Mouse (Mus musculus): ENCODE data around the gene Hexim1. TPM values are rescaled to one million over a fixed set of nuclear protein-coding genes. Genes with fewer than 3 reads are reported as not detected.
A peak's percentile ranks its signal among the peaks of the same experiment; 100 is the strongest.

Gene Hexim1
- polyA plus RNA-seq, 1 experiment from 2014 or later = 5.0 TPM

- peak overlapping the region; percentile 95 for H3K27ac ChIP-seq
- peak; percentile 93 for ATAC-seq (replicated peaks; ENCODE audit: low FRiP score)
- under 1% methylated on average over 58 of the region's 58 CpGs for WGBS
- peaks cover 35% of the 10 kb centered on the region for H3K4me1 ChIP-seq
- H3K9ac ChIP-seq = peak overlapping the region; percentile 88
- H3K4me2 ChIP-seq = peak overlapping the region; percentile 71
- no peaks in the 10 kb centered on the region for H3K27me3 ChIP-seq
- no peaks in the 10 kb centered on the region for H3K9me3 ChIP-seq (replicated peaks)
- H3K36me3 ChIP-seq = 0 out of 2 replicates have a peak, but pooled peaks cover 7% of the 10 kb centered on the region
- H3K4me3 ChIP-seq (replicated peaks) = peak overlapping the region; percentile 64
Observed at GRCm38 (mm10) chr11:103132576-103133455, 16.8 kb downstream of the Hexim1 start.

DNA sequence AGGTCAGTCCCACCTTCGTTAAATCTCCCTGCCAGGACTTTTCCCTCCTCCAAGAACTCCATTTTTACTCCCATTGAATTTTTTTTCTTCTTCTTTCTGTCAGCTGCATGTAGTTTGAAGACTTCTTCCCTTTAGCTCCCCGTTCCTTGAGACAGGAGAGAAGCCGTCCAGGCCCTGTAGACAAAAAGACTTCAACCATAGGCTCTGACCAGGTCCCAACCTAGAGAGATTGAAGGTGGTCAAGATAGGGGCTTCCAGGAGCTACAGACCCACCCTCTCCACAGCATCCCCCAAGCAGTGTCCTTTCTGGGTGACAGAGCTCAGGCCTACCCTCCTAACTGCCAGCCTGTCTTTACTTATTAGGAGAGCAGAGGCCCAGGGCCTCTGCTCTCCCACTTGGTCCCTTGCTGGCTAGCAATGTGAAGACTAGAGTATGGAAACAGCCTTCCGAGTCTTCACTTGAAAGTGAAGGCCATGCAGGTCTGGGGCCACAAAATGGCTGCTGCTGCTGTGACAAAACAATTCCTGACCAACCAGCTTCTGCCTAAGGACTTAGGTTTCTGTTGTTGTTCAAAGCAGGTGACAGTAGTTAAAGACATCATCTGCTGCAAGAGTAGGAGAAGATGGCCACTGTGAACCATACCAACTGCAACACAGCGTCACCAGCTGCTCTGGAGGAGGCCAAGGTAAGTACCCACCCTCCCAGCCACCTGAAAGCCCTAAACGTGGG lies 17.6 kb downstream of the Hexim1 start:
- H3K36me3 ChIP-seq = peaks cover 12% of the 10 kb centered on the region
- peaks cover 39% of the 10 kb centered on the region for H3K4me1 ChIP-seq
- H3K27me3 ChIP-seq = no peaks in the 10 kb centered on the region
- ATAC-seq (replicated peaks; ENCODE audit: low FRiP score) = no peak; the same call in 1 of the 2 replicates
- 56% methylated on average over 6 of the region's 6 CpGs for WGBS
- peak overlapping the region; percentile 81 for H3K27ac ChIP-seq
- peak overlapping the region; percentile 71 for H3K4me2 ChIP-seq
- peak overlapping the region; percentile 37 for H3K9ac ChIP-seq
- H3K9me3 ChIP-seq (replicated peaks) = no peaks in the 10 kb centered on the region
- H3K4me3 ChIP-seq (replicated peaks) = peak overlapping the region; percentile 64

- Histone ChIP-seq H3K27ac (peak overlapping the region; percentile 81; the same call in 1 of the 2 replicates), H3K4me3 (replicated peaks) (no peak overlapping the region), H3K4me1 (peaks cover 40% of the 10 kb centered on the region), H3K9ac (no peak overlapping the region), H3K27me3 (no peaks in the 10 kb centered on the region), H3K4me2 (peak overlapping the region; percentile 71; the same call in 1 of the 2 replicates), H3K9me3 (replicated peaks) (no peaks in the 10 kb centered on the region), H3K36me3 (peaks cover 16% of the 10 kb centered on the region)
- no peak for ATAC-seq (replicated peaks; ENCODE audit: low FRiP score)
- WGBS = 74% methylated on average over 3 of the region's 3 CpGs
Observed at GRCm38 (mm10) chr11:103134221-103134620, 18.2 kb downstream of the Hexim1 start.

GRCm38 (mm10) chr11:103136039-103136577 lies 20.1 kb downstream of the Hexim1 start:
- no peak overlapping the region for H3K9ac ChIP-seq
- no peak overlapping the region for H3K4me2 ChIP-seq
- H3K27ac ChIP-seq = no peak overlapping the region
- no peak overlapping the region for H3K4me3 ChIP-seq (replicated peaks)
- no peaks in the 10 kb centered on the region for H3K9me3 ChIP-seq (replicated peaks)
- no peak for ATAC-seq (replicated peaks; ENCODE audit: low FRiP score)
- no peaks in the 10 kb centered on the region for H3K27me3 ChIP-seq
- peaks cover 42% of the 10 kb centered on the region for H3K4me1 ChIP-seq
- 86% methylated on average over 8 of the region's 8 CpGs for WGBS
- peaks cover 18% of the 10 kb centered on the region for H3K36me3 ChIP-seq

DNA sequence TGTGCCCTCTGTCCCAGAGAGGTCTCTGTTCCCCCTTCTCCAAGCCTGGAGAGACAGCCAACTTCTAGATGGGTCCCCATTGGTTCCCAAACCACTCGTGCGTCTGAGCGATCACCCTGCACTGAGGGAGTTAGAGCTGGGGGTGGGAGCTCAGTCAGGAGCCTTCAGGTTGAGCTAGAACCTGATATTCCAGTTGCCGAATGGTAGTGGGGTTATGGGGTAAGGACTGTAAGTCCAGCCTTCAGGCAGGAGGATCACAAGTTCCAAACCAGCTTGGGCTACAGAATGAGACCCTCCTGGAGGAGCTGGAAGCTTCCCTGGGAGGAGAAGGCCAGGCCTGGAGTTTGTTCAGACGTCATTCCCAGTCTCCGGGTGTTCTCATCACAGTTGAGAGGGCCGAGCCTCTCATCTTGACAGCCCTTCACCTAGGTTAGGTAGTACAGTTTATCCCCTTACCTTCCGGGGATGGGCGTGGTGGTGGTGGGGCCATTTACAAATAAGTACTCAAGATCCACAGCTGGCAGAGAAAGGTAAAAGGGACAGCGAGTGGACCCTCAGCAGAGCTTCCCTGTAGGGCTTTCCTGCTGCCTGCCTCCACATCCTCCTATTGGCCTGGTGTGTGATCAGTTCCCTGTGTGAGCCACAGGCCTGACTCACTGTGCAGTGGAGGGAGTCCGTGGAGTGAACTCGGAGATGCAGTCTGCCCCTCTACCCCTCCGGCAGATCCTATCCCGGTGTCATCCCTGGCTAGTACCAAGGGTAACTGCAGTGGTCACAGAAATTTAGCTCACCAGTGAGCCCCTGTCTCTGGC lies 24.1 kb downstream of the Hexim1 start:
- ATAC-seq (replicated peaks; ENCODE audit: low FRiP score) = no peak
- no peak overlapping the region for H3K4me3 ChIP-seq (replicated peaks)
- H3K27me3 ChIP-seq = no peaks in the 10 kb centered on the region
- no peak overlapping the region for H3K4me2 ChIP-seq
- H3K9me3 ChIP-seq (replicated peaks) = no peaks in the 10 kb centered on the region
- H3K27ac ChIP-seq = peak overlapping the region; percentile 91
- H3K4me1 ChIP-seq = peaks cover 55% of the 10 kb centered on the region
- H3K36me3 ChIP-seq = peaks cover 18% of the 10 kb centered on the region
- H3K9ac ChIP-seq = no peak overlapping the region
- WGBS = 84% methylated on average over 14 of the region's 14 CpGs

DNA sequence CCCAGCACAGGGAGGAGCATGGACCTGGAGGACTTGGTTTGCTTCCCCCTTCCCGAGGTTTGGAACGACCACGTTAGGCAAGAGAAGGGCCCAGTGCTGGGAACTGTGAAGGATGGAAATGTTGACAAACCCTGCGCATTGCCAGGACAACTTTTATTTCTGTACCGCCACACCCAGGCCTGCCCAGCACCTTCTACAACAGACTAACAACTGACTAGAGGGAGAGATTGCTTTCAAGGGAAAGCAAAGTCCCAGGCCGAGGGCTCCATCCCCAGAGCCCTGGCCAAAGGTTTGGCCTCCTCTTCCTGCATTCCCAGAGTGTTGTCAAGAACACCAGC lies 24.7 kb downstream of the Hexim1 start:
- 47% methylated on average over 6 of the region's 6 CpGs for WGBS
- peaks cover 18% of the 10 kb centered on the region for H3K36me3 ChIP-seq

DNA sequence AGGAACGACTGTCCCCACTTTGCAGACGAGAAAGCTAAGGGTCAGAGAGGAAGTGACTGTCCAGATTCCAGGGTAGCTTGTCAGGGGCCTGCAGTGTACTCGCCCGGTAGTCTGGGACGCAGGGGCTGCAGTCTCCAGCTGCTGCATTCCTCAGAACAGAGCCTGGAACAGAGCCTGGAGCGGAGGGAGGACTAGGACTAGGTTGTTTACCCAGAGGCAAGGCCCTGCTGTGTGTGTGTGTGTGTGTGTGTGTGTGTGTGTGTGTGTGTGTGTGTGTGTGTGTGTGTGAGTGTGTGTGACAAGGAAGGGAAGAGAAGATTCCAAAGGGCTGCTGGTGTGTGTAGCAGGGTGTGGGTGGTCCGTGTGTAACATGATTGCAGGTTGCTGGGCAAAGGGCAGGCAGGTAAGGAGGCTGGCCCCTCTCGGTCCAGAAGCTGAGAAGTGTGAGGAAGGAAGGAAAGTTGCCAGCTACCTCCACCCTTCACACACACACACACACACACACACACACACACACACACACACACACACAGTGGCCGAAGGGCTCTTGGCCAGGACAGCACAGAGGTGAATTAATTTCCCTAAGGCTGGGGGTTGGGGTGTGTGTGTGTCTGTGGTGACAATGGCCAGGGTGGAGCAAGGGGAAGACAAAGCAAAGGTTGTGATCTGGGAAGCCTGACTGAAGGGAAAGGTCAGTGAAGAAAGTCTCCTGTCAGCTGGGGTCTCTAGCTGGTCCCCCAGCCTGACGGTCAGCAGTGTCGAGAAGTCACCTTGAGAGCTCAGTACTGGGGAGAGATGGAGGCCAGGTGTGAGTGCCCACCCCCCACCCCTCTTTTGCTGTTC lies 25.3 kb downstream of the Hexim1 start:
- peak; percentile 31; the same call in 1 of the 2 replicates for ATAC-seq (replicated peaks; ENCODE audit: low FRiP score)
- peak overlapping the region; percentile 21; the same call in 1 of the 2 replicates for H3K9ac ChIP-seq
- 0 out of 2 replicates have a peak overlapping the region, but pooled peaks have one; percentile 57 for H3K4me2 ChIP-seq
- no peaks in the 10 kb centered on the region for H3K27me3 ChIP-seq
- H3K9me3 ChIP-seq (replicated peaks) = no peaks in the 10 kb centered on the region
- peaks cover 18% of the 10 kb centered on the region for H3K36me3 ChIP-seq
- H3K27ac ChIP-seq = peak overlapping the region; percentile 91
- 14% methylated on average over 11 of the region's 11 CpGs for WGBS
- H3K4me1 ChIP-seq = peaks cover 56% of the 10 kb centered on the region
- H3K4me3 ChIP-seq (replicated peaks) = no peak overlapping the region

More for the DNA sequence above, 24.7 kb downstream of the Hexim1 start:
- no peak overlapping the region for H3K9ac ChIP-seq
- H3K27ac ChIP-seq = peak overlapping the region; percentile 91
- peaks cover 59% of the 10 kb centered on the region for H3K4me1 ChIP-seq
- no peaks in the 10 kb centered on the region for H3K27me3 ChIP-seq
- H3K4me3 ChIP-seq (replicated peaks) = no peak overlapping the region
- ATAC-seq (replicated peaks; ENCODE audit: low FRiP score) = no peak
- no peak overlapping the region for H3K4me2 ChIP-seq
- H3K9me3 ChIP-seq (replicated peaks) = no peaks in the 10 kb centered on the region

GRCm38 (mm10) chr11:103141944-103142255 lies 25.9 kb downstream of the Hexim1 start:
- peak overlapping the region; percentile 91 for H3K27ac ChIP-seq
- no peak for ATAC-seq (replicated peaks; ENCODE audit: low FRiP score)
- peaks cover 56% of the 10 kb centered on the region for H3K4me1 ChIP-seq
- peak overlapping the region; percentile 21; the same call in 1 of the 2 replicates for H3K9ac ChIP-seq
- peaks cover 18% of the 10 kb centered on the region for H3K36me3 ChIP-seq
- H3K27me3 ChIP-seq = no peaks in the 10 kb centered on the region
- H3K4me3 ChIP-seq (replicated peaks) = no peak overlapping the region
- H3K9me3 ChIP-seq (replicated peaks) = no peaks in the 10 kb centered on the region
- WGBS = 33% methylated on average over 1 of the region's 1 CpGs
- H3K4me2 ChIP-seq = peak overlapping the region; percentile 57

DNA sequence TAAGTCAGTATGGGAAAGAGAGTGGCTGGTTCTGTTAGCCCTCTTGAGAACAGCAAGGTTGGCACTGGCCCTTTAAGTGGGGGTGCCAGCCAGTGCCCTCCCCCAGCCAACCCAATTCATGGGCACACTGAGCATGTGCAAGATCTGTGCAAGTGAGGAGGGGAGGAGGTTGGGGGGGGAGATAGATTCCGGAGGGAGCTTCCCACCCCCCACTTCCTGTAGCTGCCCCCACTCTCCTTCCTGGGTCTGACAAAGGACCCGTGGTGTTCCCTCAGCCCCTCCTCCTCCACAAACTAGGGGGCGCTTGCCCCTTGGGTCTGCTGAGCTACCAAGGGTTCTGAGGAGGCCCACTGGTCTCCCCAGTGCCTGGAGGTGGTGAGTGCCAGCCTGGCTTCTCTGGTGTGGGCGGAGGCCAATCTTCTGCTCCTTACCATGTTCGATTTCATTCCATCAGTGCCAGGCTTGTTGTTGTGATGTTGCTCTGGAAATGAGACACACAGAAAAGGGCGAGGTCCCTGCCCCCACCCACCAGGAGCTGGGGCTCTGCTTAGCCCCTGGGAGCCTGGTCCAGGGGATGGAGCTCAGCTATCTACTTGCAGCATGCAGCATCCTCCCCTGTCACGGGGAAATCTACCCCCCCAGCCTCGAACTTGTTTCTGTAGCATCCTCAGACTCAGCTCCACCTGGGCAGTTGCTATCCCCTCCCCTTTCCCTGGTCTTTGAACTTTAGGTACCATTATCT lies 26.6 kb downstream of the Hexim1 start:
- Histone ChIP-seq H3K4me3 (replicated peaks) (peak overlapping the region; percentile 24), H3K27ac (peak overlapping the region; percentile 91), H3K36me3 (peaks cover 18% of the 10 kb centered on the region), H3K4me1 (peaks cover 61% of the 10 kb centered on the region), H3K9me3 (replicated peaks) (no peaks in the 10 kb centered on the region), H3K9ac (peak overlapping the region; percentile 21; the same call in 1 of the 2 replicates), H3K4me2 (peak overlapping the region; percentile 57), H3K27me3 (no peaks in the 10 kb centered on the region)
- ATAC-seq (replicated peaks; ENCODE audit: low FRiP score) = peak; percentile 79
- 23% methylated on average over 8 of the region's 8 CpGs for WGBS
